Mouse (Mus musculus) heart, postnatal 4 days (tissue): ENCODE results near the gene Hecw1. TPM values are rescaled to one million over a fixed set of nuclear protein-coding genes. Genes with fewer than 3 reads are reported as not detected.

ENCODE experiments used
- DNase-seq: peaks from one replicate; pipeline ENCODE4 v3.0.0; 2021
- total RNA-seq, 2 experiments: library from RNA; stranded (reverse); gene quantifications; 2 replicates each; pipeline ENCODE4 v1.2.3; 2021

Gene Hecw1
- total RNA-seq: 1 to 10 TPM; 1.2 to 1.8 TPM

- DNase-seq: no peak
Observed at GRCm38 (mm10) chr13:14522906-14523269, at the start of gene Hecw1. Hecw1 (minus strand) TSS chr13:14523228.

GRCm38 (mm10) chr13:14561336-14561735, 38.3 kb upstream of the Hecw1 start:
- DNase-seq: no peak

- DNase-seq: no peak
Observed at GRCm38 (mm10) chr13:14552628-14553027, 29.6 kb upstream of the Hecw1 start.

- no peak for DNase-seq
Observed at GRCm38 (mm10) chr13:14542860-14543259, 19.8 kb upstream of the Hecw1 start.

- DNase-seq: peak; percentile 10
Observed at GRCm38 (mm10) chr13:14522128-14522905, 711 bp downstream of the Hecw1 start.

- DNase-seq: peak; percentile 26
Observed at GRCm38 (mm10) chr13:14521746-14522127, 1.3 kb downstream of the Hecw1 start.

- no peak for DNase-seq
Observed at GRCm38 (mm10) chr13:14519605-14520004, 3.4 kb downstream of the Hecw1 start.

GRCm38 (mm10) chr13:14517478-14517877, 5.5 kb downstream of the Hecw1 start:
- DNase-seq: no peak

- no peak for DNase-seq
Observed at GRCm38 (mm10) chr13:14515106-14515505, 7.9 kb downstream of the Hecw1 start.

GRCm38 (mm10) chr13:14513934-14514333, 9.1 kb downstream of the Hecw1 start:
- DNase-seq: no peak

GRCm38 (mm10) chr13:14506765-14507164, 16.3 kb downstream of the Hecw1 start:
- DNase-seq: no peak

- no peak for DNase-seq
Observed at GRCm38 (mm10) chr13:14500251-14500650, 22.8 kb downstream of the Hecw1 start.

GRCm38 (mm10) chr13:14498780-14499179, 24.2 kb downstream of the Hecw1 start:
- DNase-seq: no peak

- DNase-seq: no peak
Observed at GRCm38 (mm10) chr13:14496954-14497353, 26.1 kb downstream of the Hecw1 start.

GRCm38 (mm10) chr13:14487812-14488211, 35.2 kb downstream of the Hecw1 start:
- DNase-seq: no peak

- no peak for DNase-seq
Observed at GRCm38 (mm10) chr13:14471121-14471520, 51.9 kb downstream of the Hecw1 start.

GRCm38 (mm10) chr13:14467517-14467916, 55.5 kb downstream of the Hecw1 start:
- DNase-seq: no peak

- DNase-seq: no peak
Observed at GRCm38 (mm10) chr13:14461036-14461435, 62.0 kb downstream of the Hecw1 start.

- no peak for DNase-seq
Observed at GRCm38 (mm10) chr13:14457043-14457442, 66.0 kb downstream of the Hecw1 start.

GRCm38 (mm10) chr13:14439540-14439939, 83.5 kb downstream of the Hecw1 start:
- DNase-seq: no peak

GRCm38 (mm10) chr13:14428845-14429553, 94.0 kb downstream of the Hecw1 start:
- no peak for DNase-seq

GRCm38 (mm10) chr13:14424836-14425235, 98.2 kb downstream of the Hecw1 start:
- DNase-seq: no peak

- DNase-seq: no peak
Observed at GRCm38 (mm10) chr13:14413405-14413804, 109.6 kb downstream of the Hecw1 start.

- DNase-seq: no peak
Observed at GRCm38 (mm10) chr13:14374470-14374869, 148.6 kb downstream of the Hecw1 start.
